Mouse (Mus musculus): ENCODE data around the gene Gm49396. TPM values are rescaled to one million over a fixed set of nuclear protein-coding genes. Genes with fewer than 3 reads are reported as not detected.

Gm49396 gene
- polyA plus RNA-seq, 2 experiments, result 0.99 to 1.4 TPM

GRCm38 (mm10) chr7:30572389-30572788 is 9.2 kb downstream of the Gm49396 start:
- no peak for ATAC-seq (ENCODE audit: insufficient read depth)
- no peaks in the 10 kb centered on the region for H3K9me3 ChIP-seq (ENCODE audit: control insufficient read depth, low read length)
- no peak overlapping the region for H3K4me3 ChIP-seq (ENCODE audit: insufficient read depth in 1 of 2, low read depth in 2 of 2, low read length in 2 of 2)
- DNase-seq (ENCODE audit: low read depth in 3 of 3, low spot score in 3 of 3), result no peak
- peaks cover 79% of the 10 kb centered on the region for H3K36me3 ChIP-seq (replicated peaks; ENCODE audit: control insufficient read depth, insufficient read depth, low read depth)
- H3K27me3 ChIP-seq (ENCODE audit: control insufficient read depth, insufficient read depth, low read length), result no peaks in the 10 kb centered on the region
- TF ChIP-seq EP300 (IDR thresholded peaks at IDR 0.05; ENCODE audit: low read depth), result no peak
- TF ChIP-seq CTCF (IDR thresholded peaks at IDR 0.05; ENCODE audit: low read depth), result 0 out of 2 replicates have a peak, but pooled peaks have one; percentile 6
- H3K4me1 ChIP-seq (replicated peaks; ENCODE audit: control insufficient read depth in 2 of 2, insufficient read depth in 2 of 2, low read length in 1 of 2), result peaks cover 0 to 4% of the 10 kb centered on the region in 2 experiments; a peak in 2 of 4 replicates
- no peak overlapping the region for H3K27ac ChIP-seq
- no peak overlapping the region for H3K9ac ChIP-seq (replicated peaks)
- no peak overlapping the region for H3K4me2 ChIP-seq (ENCODE audit: low read depth)
- 41% methylated on average over 5 of the region's 5 CpGs for WGBS (ENCODE audit: insufficient replicate concordance)

- 65% methylated on average over 2 of the region's 2 CpGs for WGBS (ENCODE audit: insufficient replicate concordance)
Measured at GRCm38 (mm10) chr7:30572969-30573368, 9.8 kb downstream of the Gm49396 start.

GRCm38 (mm10) chr7:30579950-30580349 is 16.8 kb downstream of the Gm49396 start:
- TF ChIP-seq CTCF (IDR thresholded peaks at IDR 0.05; ENCODE audit: low read depth) (no peak), EP300 (IDR thresholded peaks at IDR 0.05; ENCODE audit: low read depth) (no peak)
- H3K9ac ChIP-seq (replicated peaks), result no peak overlapping the region
- WGBS (ENCODE audit: insufficient replicate concordance), result 84% methylated on average over 8 of the region's 8 CpGs
- no peak overlapping the region for H3K4me2 ChIP-seq (ENCODE audit: low read depth)
- no peaks in the 10 kb centered on the region for H3K27me3 ChIP-seq (ENCODE audit: control insufficient read depth, insufficient read depth, low read length)
- no peak overlapping the region for H3K27ac ChIP-seq
- no peaks in the 10 kb centered on the region for H3K4me1 ChIP-seq (replicated peaks; ENCODE audit: control insufficient read depth in 2 of 2, insufficient read depth in 2 of 2, low read length in 1 of 2)
- no peaks in the 10 kb centered on the region for H3K9me3 ChIP-seq (ENCODE audit: control insufficient read depth, low read length)
- H3K4me3 ChIP-seq (ENCODE audit: insufficient read depth in 1 of 2, low read depth in 2 of 2, low read length in 2 of 2), result no peak overlapping the region
- ATAC-seq (ENCODE audit: insufficient read depth) (no peak), DNase-seq (ENCODE audit: low read depth in 3 of 3, low spot score in 3 of 3) (no peak)
- peaks cover 83% of the 10 kb centered on the region for H3K36me3 ChIP-seq (replicated peaks; ENCODE audit: control insufficient read depth, insufficient read depth, low read depth)

More at GRCm38 (mm10) chr7:30572969-30573368, 9.8 kb downstream of the Gm49396 start:
- Histone ChIP-seq H3K4me2 (ENCODE audit: low read depth) (no peak overlapping the region), H3K4me1 (replicated peaks; ENCODE audit: control insufficient read depth in 2 of 2, insufficient read depth in 2 of 2, low read length in 1 of 2) (peaks cover 0 to 4% of the 10 kb centered on the region in 2 experiments; a peak in 2 of 4 replicates), H3K27ac (no peak overlapping the region), H3K9ac (replicated peaks) (no peak overlapping the region), H3K9me3 (ENCODE audit: control insufficient read depth, low read length) (no peaks in the 10 kb centered on the region), H3K27me3 (ENCODE audit: control insufficient read depth, insufficient read depth, low read length) (no peaks in the 10 kb centered on the region), H3K4me3 (ENCODE audit: insufficient read depth in 1 of 2, low read depth in 2 of 2, low read length in 2 of 2) (no peak overlapping the region), H3K36me3 (replicated peaks; ENCODE audit: control insufficient read depth, insufficient read depth, low read depth) (peaks cover 85% of the 10 kb centered on the region)
- TF ChIP-seq CTCF (IDR thresholded peaks at IDR 0.05; ENCODE audit: low read depth), result no peak
- TF ChIP-seq EP300 (IDR thresholded peaks at IDR 0.05; ENCODE audit: low read depth), result no peak
- DNase-seq (ENCODE audit: low read depth in 3 of 3, low spot score in 3 of 3), result no peak
- ATAC-seq (ENCODE audit: insufficient read depth), result no peak

GRCm38 (mm10) chr7:30581547-30581946 is 18.4 kb downstream of the Gm49396 start:
- Histone ChIP-seq H3K4me2 (ENCODE audit: low read depth) (no peak overlapping the region), H3K9me3 (ENCODE audit: control insufficient read depth, low read length) (no peaks in the 10 kb centered on the region), H3K9ac (replicated peaks) (no peak overlapping the region), H3K27me3 (ENCODE audit: control insufficient read depth, insufficient read depth, low read length) (no peaks in the 10 kb centered on the region), H3K36me3 (replicated peaks; ENCODE audit: control insufficient read depth, insufficient read depth, low read depth) (peaks cover 77% of the 10 kb centered on the region), H3K27ac (no peak overlapping the region), H3K4me3 (ENCODE audit: insufficient read depth in 1 of 2, low read depth in 2 of 2, low read length in 2 of 2) (no peak overlapping the region), H3K4me1 (replicated peaks; ENCODE audit: control insufficient read depth in 2 of 2, insufficient read depth in 2 of 2, low read length in 1 of 2) (no peaks in the 10 kb centered on the region)
- no peak for TF ChIP-seq CTCF (IDR thresholded peaks at IDR 0.05; ENCODE audit: low read depth)
- TF ChIP-seq EP300 (IDR thresholded peaks at IDR 0.05; ENCODE audit: low read depth), result no peak
- ATAC-seq (ENCODE audit: insufficient read depth) (no peak), DNase-seq (ENCODE audit: low read depth in 3 of 3, low spot score in 3 of 3) (no peak)
- 91% methylated on average over 16 of the region's 16 CpGs for WGBS (ENCODE audit: insufficient replicate concordance)

- H3K9me3 ChIP-seq (ENCODE audit: control insufficient read depth, low read length), result no peaks in the 10 kb centered on the region
- no peak overlapping the region for H3K4me3 ChIP-seq (ENCODE audit: insufficient read depth in 1 of 2, low read depth in 2 of 2, low read length in 2 of 2)
- no peak for ATAC-seq (ENCODE audit: insufficient read depth)
- H3K4me2 ChIP-seq (ENCODE audit: low read depth), result no peak overlapping the region
- WGBS (ENCODE audit: insufficient replicate concordance), result 86% methylated on average over 10 of the region's 10 CpGs
- no peak overlapping the region for H3K9ac ChIP-seq (replicated peaks)
- no peaks in the 10 kb centered on the region for H3K27me3 ChIP-seq (ENCODE audit: control insufficient read depth, insufficient read depth, low read length)
- peaks cover 0 to 6% of the 10 kb centered on the region in 2 experiments for H3K4me1 ChIP-seq (replicated peaks; ENCODE audit: control insufficient read depth in 2 of 2, insufficient read depth in 2 of 2, low read length in 1 of 2)
- H3K36me3 ChIP-seq (replicated peaks; ENCODE audit: control insufficient read depth, insufficient read depth, low read depth), result peaks cover 52% of the 10 kb centered on the region
- DNase-seq (ENCODE audit: low read depth in 3 of 3, low spot score in 3 of 3), result no peak
- TF ChIP-seq CTCF (IDR thresholded peaks at IDR 0.05; ENCODE audit: low read depth) (no peak), EP300 (IDR thresholded peaks at IDR 0.05; ENCODE audit: low read depth) (no peak)
- no peak overlapping the region for H3K27ac ChIP-seq
Measured at GRCm38 (mm10) chr7:30584339-30584738, 21.2 kb downstream of the Gm49396 start.
